Mouse (Mus musculus) hindbrain, embryonic 10.5 days (tissue): ENCODE measurements around the gene 4933411K16Rik. TPM values are rescaled to one million over a fixed set of nuclear protein-coding genes. Genes with fewer than 3 reads are reported as not detected.
"Not testable (repeated sequence)": the region's sequence is repeated elsewhere in the genome, so short reads cannot be mapped to it uniquely, and the experiment has no call there.

Experiments used
- DNase-seq: peaks from one replicate; pipeline ENCODE4 v3.0.0-alpha.2; 2017; ENCODE audit warnings: low spot score
- H3K27ac ChIP-seq: fragments of 300-500 bp; sonication (generic); 2 replicates; pipeline ENCODE4 v1.5.1; 2016; ENCODE audit warnings: mild to moderate bottlenecking, moderate library complexity
- H3K27me3 ChIP-seq: fragments of 300-500 bp; sonication (generic); 2 replicates; pipeline ENCODE4 v1.6.1; 2016; ENCODE audit warnings: mild to moderate bottlenecking; ENCODE audit not compliant: poor library complexity, insufficient read depth, severe bottlenecking
- H3K36me3 ChIP-seq: fragments of 300-500 bp; sonication (generic); 2 replicates; pipeline ENCODE4 v1.6.1; 2016; ENCODE audit warnings: mild to moderate bottlenecking, moderate library complexity
- H3K4me1 ChIP-seq: fragments of 300-500 bp; sonication (generic); replicated peaks from 2 replicates; pipeline ENCODE4 v1.6.1; 2016; ENCODE audit warnings: mild to moderate bottlenecking
- H3K4me3 ChIP-seq: fragments of 300-500 bp; sonication (generic); 2 replicates; pipeline ENCODE4 v1.5.1; 2016; ENCODE audit warnings: mild to moderate bottlenecking, moderate library complexity
- H3K9me3 ChIP-seq: fragments of 300-500 bp; sonication (generic); 2 replicates; pipeline ENCODE4 v1.6.1; 2016; ENCODE audit warnings: mild to moderate bottlenecking, moderate library complexity
- WGBS: fragments of 180-500 bp; shearing (Covaris S2); methylation state at CpG from one replicate; pipeline ENCODE4 v1.1.7; 2016; 5-methylcytosine and 5-hydroxymethylcytosine counted together
- polyA plus RNA-seq: library from polyadenylated mRNA; unstranded; fragments of >200 nt; fragmentation: Nextera tagmentation; extraction: Ambion mirVana; gene quantifications from 2 replicates; pipeline ENCODE4 v1.2.1, GENCODE M21; 2016

The 4933411K16Rik gene
- polyA plus RNA-seq, 1 experiment from 2014 or later: not detected

GRCm38 (mm10) chr19:42071886-42072608 is 20.0 kb downstream of the 4933411K16Rik start:
- 0 out of 2 replicates have a peak, but pooled peaks cover 7% of the 10 kb centered on the region for H3K4me1 ChIP-seq
- H3K27ac ChIP-seq: no peak overlapping the region
- peaks cover 35% of the 10 kb centered on the region for H3K36me3 ChIP-seq
- no peak for DNase-seq
- no peaks in the 10 kb centered on the region for H3K9me3 ChIP-seq
- WGBS: 86% methylated on average over 15 of the region's 15 CpGs
- H3K27me3 ChIP-seq: no peaks in the 10 kb centered on the region
- no peak overlapping the region for H3K4me3 ChIP-seq

GRCm38 (mm10) chr19:42072802-42073201 is 20.8 kb downstream of the 4933411K16Rik start:
- no peaks in the 10 kb centered on the region for H3K27me3 ChIP-seq
- WGBS: 83% methylated on average over 7 of the region's 7 CpGs
- no peak overlapping the region for H3K27ac ChIP-seq
- H3K9me3 ChIP-seq: no peaks in the 10 kb centered on the region
- peaks cover 43% of the 10 kb centered on the region for H3K36me3 ChIP-seq
- 0 out of 2 replicates have a peak, but pooled peaks cover 7% of the 10 kb centered on the region for H3K4me1 ChIP-seq
- H3K4me3 ChIP-seq: no peak overlapping the region
- no peak for DNase-seq

GRCm38 (mm10) chr19:42075051-42075450 is 23.0 kb downstream of the 4933411K16Rik start:
- 90% methylated on average over 2 of the region's 2 CpGs for WGBS
- peaks cover 8% of the 10 kb centered on the region; the same call in 1 of the 2 replicates for H3K4me1 ChIP-seq
- no peaks in the 10 kb centered on the region for H3K27me3 ChIP-seq
- no peak overlapping the region for H3K4me3 ChIP-seq
- no peak for DNase-seq
- no peaks in the 10 kb centered on the region for H3K9me3 ChIP-seq
- H3K36me3 ChIP-seq: peaks cover 53% of the 10 kb centered on the region
- H3K27ac ChIP-seq: no peak overlapping the region

GRCm38 (mm10) chr19:42075992-42076391 is 23.9 kb downstream of the 4933411K16Rik start:
- Histone ChIP-seq H3K4me1 (peaks cover 7% of the 10 kb centered on the region; the same call in 1 of the 2 replicates), H3K9me3 (no peaks in the 10 kb centered on the region), H3K36me3 (peaks cover 53% of the 10 kb centered on the region), H3K27ac (no peak overlapping the region), H3K4me3 (no peak overlapping the region), H3K27me3 (no peaks in the 10 kb centered on the region)
- 90% methylated on average over 16 of the region's 16 CpGs for WGBS
- DNase-seq: no peak

- H3K27me3 ChIP-seq: no peaks in the 10 kb centered on the region
- H3K36me3 ChIP-seq: peaks cover 51% of the 10 kb centered on the region
- H3K4me3 ChIP-seq: no peak overlapping the region
- no peaks in the 10 kb centered on the region for H3K9me3 ChIP-seq
- peaks cover 7% of the 10 kb centered on the region; the same call in 1 of the 2 replicates for H3K4me1 ChIP-seq
- no peak overlapping the region for H3K27ac ChIP-seq
- 95% methylated on average over 8 of the region's 8 CpGs for WGBS
- no peak for DNase-seq
Measured at GRCm38 (mm10) chr19:42078566-42078965, 26.5 kb downstream of the 4933411K16Rik start.

- no peak overlapping the region for H3K27ac ChIP-seq
- H3K27me3 ChIP-seq: no peaks in the 10 kb centered on the region
- DNase-seq: no peak
- no peaks in the 10 kb centered on the region for H3K9me3 ChIP-seq
- H3K36me3 ChIP-seq: peaks cover 47% of the 10 kb centered on the region
- peaks cover 7% of the 10 kb centered on the region; the same call in 1 of the 2 replicates for H3K4me1 ChIP-seq
- 96% methylated on average over 12 of the region's 12 CpGs for WGBS
- H3K4me3 ChIP-seq: no peak overlapping the region
Measured at GRCm38 (mm10) chr19:42079006-42079405, 27.0 kb downstream of the 4933411K16Rik start.

GRCm38 (mm10) chr19:42079950-42080349 is 27.9 kb downstream of the 4933411K16Rik start:
- no peak for DNase-seq
- Histone ChIP-seq H3K4me3 (no peak overlapping the region), H3K9me3 (no peaks in the 10 kb centered on the region), H3K36me3 (peaks cover 38% of the 10 kb centered on the region), H3K27me3 (no peaks in the 10 kb centered on the region), H3K4me1 (peaks cover 7% of the 10 kb centered on the region; the same call in 1 of the 2 replicates), H3K27ac (no peak overlapping the region)
- 82% methylated on average over 5 of the region's 5 CpGs for WGBS

GRCm38 (mm10) chr19:42080469-42080868 is 28.4 kb downstream of the 4933411K16Rik start:
- Histone ChIP-seq H3K4me3 (no peak overlapping the region), H3K27ac (no peak overlapping the region), H3K36me3 (peaks cover 33% of the 10 kb centered on the region), H3K27me3 (no peaks in the 10 kb centered on the region), H3K4me1 (peaks cover 10% of the 10 kb centered on the region), H3K9me3 (no peaks in the 10 kb centered on the region)
- DNase-seq: no peak
- 80% methylated on average over 11 of the region's 11 CpGs for WGBS

- H3K27me3 ChIP-seq, DNase-seq, H3K27ac ChIP-seq, H3K4me3 ChIP-seq, H3K9me3 ChIP-seq: not testable (repeated sequence)
- Histone ChIP-seq H3K4me1 (peaks cover 18% of the 10 kb centered on the region), H3K36me3 (peaks cover 21% of the 10 kb centered on the region)
- 92% methylated on average over 5 of the region's 5 CpGs for WGBS
Measured at GRCm38 (mm10) chr19:42081613-42082012, 29.6 kb downstream of the 4933411K16Rik start.

- Histone ChIP-seq H3K4me3 (peak overlapping the region; percentile 88), H3K4me1 (peaks cover 25% of the 10 kb centered on the region), H3K27ac (peak overlapping the region; percentile 91), H3K9me3 (no peaks in the 10 kb centered on the region), H3K27me3 (no peaks in the 10 kb centered on the region), H3K36me3 (no peaks in the 10 kb centered on the region)
- 7% methylated on average over 10 of the region's 10 CpGs for WGBS
- no peak for DNase-seq
Measured at GRCm38 (mm10) chr19:42085690-42086089, 33.6 kb downstream of the 4933411K16Rik start.

GRCm38 (mm10) chr19:42086166-42086565 is 34.1 kb downstream of the 4933411K16Rik start, which contains the start of gene Morn4:
TSS of gene Morn4 (minus strand) at chr19:42086357.
- peaks cover 30% of the 10 kb centered on the region for H3K4me1 ChIP-seq
- under 1% methylated on average over 21 of the region's 21 CpGs for WGBS
- H3K9me3 ChIP-seq: no peaks in the 10 kb centered on the region
- no peaks in the 10 kb centered on the region for H3K36me3 ChIP-seq
- H3K27ac ChIP-seq: peak within 1 kb of the TSS; percentile 91
- peak within 1 kb of the TSS; percentile 88 for H3K4me3 ChIP-seq
- no peaks in the 10 kb centered on the region for H3K27me3 ChIP-seq
- peak; percentile 96 for DNase-seq

GRCm38 (mm10) chr19:42089103-42089747 is 37.2 kb downstream of the 4933411K16Rik start:
- WGBS: 25% methylated on average over 14 of the region's 14 CpGs
- Histone ChIP-seq H3K27ac (peak overlapping the region; percentile 81), H3K9me3 (no peaks in the 10 kb centered on the region), H3K27me3 (no peaks in the 10 kb centered on the region), H3K36me3 (peaks cover 15% of the 10 kb centered on the region), H3K4me1 (peaks cover 42% of the 10 kb centered on the region), H3K4me3 (peak overlapping the region; percentile 80)
- peak; percentile 57 for DNase-seq
